Mouse (Mus musculus) testis, adult 2 months (tissue): ENCODE measurements at regions not wholly inside any gene's neighbourhood (a gene's known extent, or its start where the extent isn't known, plus 50 kb on each side); places are given as distances from the start of the nearest gene placed in this dataset.

ENCODE experiments used
- CTCF ChIP-seq: fragments of 200-500 bp; IDR thresholded peaks from 2 replicates; pipeline ENCODE4 v1.5.1; 2012; ENCODE audit warnings: low read depth, mild to moderate bottlenecking, inconsistent platforms, low read length, moderate library complexity; ENCODE audit not compliant: control insufficient read depth, insufficient read depth, insufficient replicate concordance
- POLR2A ChIP-seq: fragments of 200-500 bp; IDR thresholded peaks from 2 replicates; pipeline ENCODE4 v1.6.1; 2012; ENCODE audit warnings: low read depth, mild to moderate bottlenecking, inconsistent platforms, low read length, moderate library complexity; ENCODE audit not compliant: control insufficient read depth

DNA sequence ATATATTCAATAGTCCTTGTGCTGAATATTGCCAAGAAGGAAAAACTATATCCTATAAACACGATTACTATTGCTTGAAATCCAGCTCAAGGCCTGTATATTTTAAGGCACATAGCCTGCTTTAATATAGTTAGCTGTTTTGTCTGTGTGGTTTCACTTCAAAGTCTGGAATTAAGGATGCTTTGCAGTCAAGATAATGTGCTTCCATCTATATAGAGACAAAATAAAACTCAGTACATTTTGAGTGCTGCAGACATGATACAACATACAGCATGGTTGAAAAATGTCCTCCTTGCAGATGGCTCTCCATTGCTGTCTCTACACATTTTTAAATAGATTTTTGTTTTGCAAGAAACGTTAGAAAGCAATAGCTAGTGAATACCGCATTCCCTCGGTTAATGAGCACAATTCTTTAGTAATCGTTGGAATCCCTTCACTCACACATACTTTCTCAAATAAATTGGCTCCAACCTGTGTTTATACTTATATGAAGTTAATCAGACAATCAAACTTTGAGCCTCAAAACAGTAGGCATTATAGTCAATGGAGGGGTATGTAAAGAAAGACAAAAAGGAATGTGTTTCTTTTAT is 224.7 kb downstream of the Mef2c start:
- TF ChIP-seq CTCF (no peak), POLR2A (no peak)
